ENCODE assay signal across 21 mouse cellular contexts in genomic region chr3:109125531-109125930, GRCm38 (mm10). TPM values are rescaled to one million over a fixed set of nuclear protein-coding genes. Genes with fewer than 3 reads are reported as not detected.
DNase-seq lines count a peak whose midpoint lies in the region; ATAC-seq lines count a peak whose summit lies in the region.
"Had no signal": no experiment of that assay in that cellular context is flagged by ENCODE, and none has a peak within 500 bp of the region (broad histone marks: within the 10 kb centered on the region; RNA-seq: fewer than 3 reads in every experiment).

No protein-coding gene starts in this region.

- ATAC-seq in liver, embryonic 12.5 days: no peak
- peak; percentile 72 for ATAC-seq in erythroid progenitor cell, adult 5-6 weeks (replicated peaks; ENCODE audit: low FRiP score, poor library complexity, severe bottlenecking)

- H3K27me3 ChIP-seq in liver, embryonic 12.5 days (replicated peaks): peaks cover 10% of the 10 kb centered on the region; the same call in 1 of the 2 replicates
- H3K27me3 ChIP-seq: embryonic facial prominence, embryonic 12.5 days; hindbrain, embryonic 15.5 days; midbrain, embryonic 12.5 days had no signal

- H3K36me3 ChIP-seq in liver, embryonic 12.5 days: no peaks in the 10 kb centered on the region
- H3K36me3 ChIP-seq: hindbrain, embryonic 15.5 days; liver, embryonic 15.5 days had no signal

- peaks cover 24% of the 10 kb centered on the region for H3K4me1 ChIP-seq in liver, embryonic 12.5 days

- WGBS in liver, embryonic 12.5 days (ENCODE audit: insufficient replicate concordance): 61% methylated on average over 6 of the region's 6 CpGs

- H3K9ac ChIP-seq in liver, embryonic 12.5 days: no peak overlapping the region
- H3K9ac ChIP-seq: embryonic facial prominence, embryonic 12.5 days; hindbrain, embryonic 15.5 days; liver, embryonic 15.5 days; midbrain, embryonic 12.5 days had no signal

- H3K4me3 ChIP-seq in liver, embryonic 12.5 days: no peak overlapping the region
- H3K4me3 ChIP-seq: embryonic facial prominence, embryonic 12.5 days; hindbrain, embryonic 15.5 days; liver, embryonic 15.5 days; midbrain, embryonic 12.5 days had no signal

- peak; percentile 80 for DNase-seq in heart, adult 11 months
- no peak for DNase-seq in heart, adult 8-10 months (ENCODE audit: low spot score)
- peak; percentile 18 for DNase-seq in liver
- DNase-seq in 3T3-L1 (ENCODE audit: low read depth, low spot score): peak; percentile 41
- DNase-seq in thymus, postnatal 10 days (ENCODE audit: low spot score in 2 of 2): no peak
- DNase-seq in cerebellum, adult 18-20 months: no peak
- DNase-seq: adrenal gland, adult 2 months; cerebellum, adult 11-12 months; kidney, adult 11 months; kidney, postnatal 36 days had no signal

- no peak overlapping the region for H3K27ac ChIP-seq in liver, embryonic 12.5 days
- H3K27ac ChIP-seq: embryonic facial prominence, embryonic 12.5 days; hindbrain, embryonic 15.5 days; liver, embryonic 15.5 days; midbrain, embryonic 12.5 days had no signal

- no peak overlapping the region for H3K4me2 ChIP-seq in liver, embryonic 12.5 days
- H3K4me2 ChIP-seq: embryonic facial prominence, embryonic 12.5 days; hindbrain, embryonic 15.5 days; liver, embryonic 15.5 days; midbrain, embryonic 12.5 days had no signal

- no peaks in the 10 kb centered on the region for H3K9me3 ChIP-seq in liver, embryonic 12.5 days (replicated peaks)
- H3K9me3 ChIP-seq: embryonic facial prominence, embryonic 12.5 days; hindbrain, embryonic 15.5 days; liver, embryonic 15.5 days; midbrain, embryonic 12.5 days had no signal

RNA-seq across cellular contexts. Expression of gene Slc25a24, which starts 2.6 kb away (rescaled TPM):
- total RNA-seq in heart, adult 8-10 months (2022): 1 to 10 TPM; 3.9 to 5.5 (median 4.6) TPM
- polyA plus RNA-seq in liver, embryonic 12.5 days (2016; fragmentation: Nextera tagmentation; extraction: Ambion mirVana): 10.0 and 10.1 TPM in 2 replicates
- 29.2 and 34.4 TPM in 2 replicates for total RNA-seq in erythroid progenitor cell, adult 5-6 weeks (2015; ENCODE audit: low replicate concordance)
- total RNA-seq in erythroid progenitor cell, adult 5-6 weeks (2017; ENCODE audit: low replicate concordance): 33.4 and 46.1 TPM in 2 replicates

RNA-seq across cellular contexts. Expression of gene Slc25a54, which starts 45.3 kb away (rescaled TPM):
- not detected for total RNA-seq in heart, adult 8-10 months (2022)
- not detected in 2 replicates for polyA plus RNA-seq in liver, embryonic 12.5 days (2016; fragmentation: Nextera tagmentation; extraction: Ambion mirVana)
- total RNA-seq in erythroid progenitor cell, adult 5-6 weeks (2015; ENCODE audit: low replicate concordance): not detected in 2 replicates
- total RNA-seq in erythroid progenitor cell, adult 5-6 weeks (2017; ENCODE audit: low replicate concordance): not detected in 2 replicates
- total RNA-seq: adrenal gland, adult 2 months; gastrocnemius, postnatal 4 days; layer of hippocampus, postnatal 14 days; left cerebral cortex, postnatal 25 days; neutrophil, adult 5-6 weeks had no signal
- polyA plus RNA-seq: adrenal gland, adult 2 months; embryonic facial prominence, embryonic 12.5 days; forebrain, embryonic 11.5 days; hindbrain, embryonic 15.5 days; liver, embryonic 15.5 days; midbrain, embryonic 12.5 days had no signal

Comparison
In these comparisons a context has a peak if more than half of its experiments do, and no peak if none do; other contexts are left out.
1. DNase-seq: peak in heart, adult 11 months (single experiment), liver (single experiment) and 3T3-L1 (single experiment); none in heart, adult 8-10 months (single experiment), thymus, postnatal 10 days (0 of 2) and cerebellum, adult 18-20 months (0 of 2).
2. RNA of gene Slc25a24, which starts 2.6 kb away (total RNA-seq): 29.2 to 46.1 TPM in erythroid progenitor cell, adult 5-6 weeks; 3.9 to 5.5 TPM in heart, adult 8-10 months; every median in the first group is over 4 times any median in the second.